Mouse (Mus musculus) neural tube, embryonic 11.5 days (tissue): ENCODE results near the gene Anpep. TPM values are rescaled to one million over a fixed set of nuclear protein-coding genes. Genes with fewer than 3 reads are reported as not detected.
"Not testable (repeated sequence)": the region's sequence is repeated elsewhere in the genome, so short reads cannot be mapped to it uniquely, and the experiment has no call there.

Experiments
- ATAC-seq: fragments of 200-750 bp; cut with Nextera tagmentation; 2 replicates; pipeline ENCODE4 v1.8.0; 2017; ENCODE audit warnings: moderate number of reproducible peaks, mild to moderate bottlenecking, moderate TSS enrichment, moderate library complexity; ENCODE audit not compliant: insufficient read depth, low FRiP score, low TSS enrichment
- DNase-seq: peaks from one replicate; pipeline ENCODE4 v3.0.0-alpha.2; 2015; ENCODE audit warnings: low spot score
- H3K27ac ChIP-seq: fragments of 300-500 bp; sonication (generic); 2 replicates; pipeline ENCODE4 v1.5.1; 2014; ENCODE audit warnings: low read depth, mild to moderate bottlenecking, low read length
- H3K27me3 ChIP-seq: fragments of 300-500 bp; sonication (generic); 2 replicates; pipeline ENCODE4 v1.6.1; 2014; ENCODE audit warnings: mild to moderate bottlenecking, low read length, mixed read lengths; ENCODE audit not compliant: control insufficient read depth, insufficient read depth
- H3K36me3 ChIP-seq: fragments of 300-500 bp; sonication (generic); 2 replicates; pipeline ENCODE4 v1.6.1; 2014; ENCODE audit warnings: mild to moderate bottlenecking, low read length, moderate library complexity, mixed read lengths; ENCODE audit not compliant: control insufficient read depth, insufficient read depth
- H3K4me1 ChIP-seq: fragments of 300-500 bp; sonication (generic); 2 replicates; pipeline ENCODE4 v1.6.1; 2014; ENCODE audit warnings: low read length, mixed read lengths; ENCODE audit not compliant: control insufficient read depth, insufficient read depth
- H3K4me2 ChIP-seq: fragments of 300-500 bp; sonication (generic); 2 replicates; pipeline ENCODE4 v1.6.1; 2014; ENCODE audit warnings: low read depth, mild to moderate bottlenecking, moderate library complexity
- H3K4me3 ChIP-seq: fragments of 300-500 bp; sonication (generic); 2 replicates; pipeline ENCODE4 v1.5.1; 2014; ENCODE audit warnings: low read depth, low read length
- H3K9ac ChIP-seq: fragments of 300-500 bp; sonication (generic); 2 replicates; pipeline ENCODE4 v1.6.1; 2014; ENCODE audit warnings: mild to moderate bottlenecking, low read length
- H3K9me3 ChIP-seq: fragments of 300-500 bp; sonication (generic); 2 replicates; pipeline ENCODE4 v1.6.1; 2016; ENCODE audit warnings: low read length; ENCODE audit not compliant: control insufficient read depth
- WGBS: fragments of 180-500 bp; shearing (Covaris S2); extraction: QIAGEN DNeasy Blood & Tissue Kit; methylation state at CpG from one replicate; pipeline ENCODE4 v1.1.7; 2014; 5-methylcytosine and 5-hydroxymethylcytosine counted together
- polyA plus RNA-seq: library from polyadenylated mRNA; unstranded; fragments of >200 nt; fragmentation: Nextera tagmentation; extraction: Ambion mirVana; gene quantifications from 2 replicates; pipeline ENCODE4 v1.2.1, GENCODE M21; 2014

The Anpep gene
- polyA plus RNA-seq, 1 experiment from 2014 or later, result 7.1 TPM

GRCm38 (mm10) chr7:79793688-79794087 is 67.2 kb downstream of the Anpep start, which contains the start of gene Mesp1:
Mesp1 (minus strand) TSS chr7:79793788.
- Histone ChIP-seq H3K27ac (no peak within 1 kb of the TSS), H3K4me3 (peak within 1 kb of the TSS; percentile 33), H3K9ac (peak within 1 kb of the TSS; percentile 42), H3K9me3 (no peaks in the 10 kb centered on the region), H3K36me3 (no peaks in the 10 kb centered on the region), H3K27me3 (peaks cover 38% of the 10 kb centered on the region), H3K4me2 (peak within 1 kb of the TSS; percentile 67), H3K4me1 (peaks cover 6% of the 10 kb centered on the region; the same call in 1 of the 2 replicates)
- DNase-seq, result no peak
- WGBS, result 70% methylated on average over 6 of the region's 6 CpGs
- ATAC-seq, result no peak

- Histone ChIP-seq H3K27ac (no peak overlapping the region), H3K4me1 (peaks cover 6% of the 10 kb centered on the region; the same call in 1 of the 2 replicates), H3K27me3 (peaks cover 38% of the 10 kb centered on the region), H3K4me3 (peak overlapping the region; percentile 33), H3K4me2 (peak overlapping the region; percentile 67), H3K9ac (peak overlapping the region; percentile 42), H3K9me3 (no peaks in the 10 kb centered on the region), H3K36me3 (no peaks in the 10 kb centered on the region)
- WGBS, result 2% methylated on average over 77 of the region's 80 CpGs
- ATAC-seq (no peak), DNase-seq (peak; percentile 67)
Observed at GRCm38 (mm10) chr7:79792635-79793421, 68.0 kb downstream of the Anpep start.

- ATAC-seq, H3K27ac ChIP-seq, H3K9ac ChIP-seq, H3K9me3 ChIP-seq, DNase-seq, H3K36me3 ChIP-seq, H3K4me3 ChIP-seq, H3K4me1 ChIP-seq, H3K4me2 ChIP-seq: not testable (repeated sequence)
- peaks cover 38% of the 10 kb centered on the region for H3K27me3 ChIP-seq
- WGBS, result 9% methylated on average over 2 of the region's 2 CpGs
Observed at GRCm38 (mm10) chr7:79789812-79790211, 71.0 kb downstream of the Anpep start.

GRCm38 (mm10) chr7:79786295-79786694 is 74.6 kb downstream of the Anpep start:
- WGBS, result 23% methylated on average over 6 of the region's 6 CpGs

GRCm38 (mm10) chr7:79782516-79782855 is 78.4 kb downstream of the Anpep start:
- ATAC-seq (no peak), DNase-seq (no peak)
- Histone ChIP-seq H3K36me3 (no peaks in the 10 kb centered on the region), H3K9me3 (no peaks in the 10 kb centered on the region), H3K4me2 (no peak overlapping the region), H3K4me3 (no peak overlapping the region), H3K27me3 (no peaks in the 10 kb centered on the region), H3K27ac (no peak overlapping the region), H3K9ac (no peak overlapping the region), H3K4me1 (no peaks in the 10 kb centered on the region)
- WGBS, result 75% methylated on average over 2 of the region's 2 CpGs

More at GRCm38 (mm10) chr7:79786295-79786694, 74.6 kb downstream of the Anpep start:
- peaks cover 6% of the 10 kb centered on the region for H3K27me3 ChIP-seq
- DNase-seq (peak; percentile 74), ATAC-seq (no peak)
- H3K9ac ChIP-seq, result no peak overlapping the region
- no peaks in the 10 kb centered on the region for H3K9me3 ChIP-seq
- H3K4me3 ChIP-seq, result no peak overlapping the region
- H3K36me3 ChIP-seq, result no peaks in the 10 kb centered on the region
- H3K27ac ChIP-seq, result no peak overlapping the region
- H3K4me1 ChIP-seq, result no peaks in the 10 kb centered on the region
- H3K4me2 ChIP-seq, result no peak overlapping the region

GRCm38 (mm10) chr7:79781826-79782515 is 78.9 kb downstream of the Anpep start:
- Histone ChIP-seq H3K36me3 (no peaks in the 10 kb centered on the region), H3K9ac (no peak overlapping the region), H3K27ac (no peak overlapping the region), H3K27me3 (no peaks in the 10 kb centered on the region), H3K4me1 (no peaks in the 10 kb centered on the region), H3K9me3 (no peaks in the 10 kb centered on the region), H3K4me3 (no peak overlapping the region), H3K4me2 (no peak overlapping the region)
- DNase-seq (no peak), ATAC-seq (no peak)
- 82% methylated on average over 11 of the region's 11 CpGs for WGBS

- Histone ChIP-seq H3K4me2 (peak overlapping the region; percentile 15), H3K9ac (no peak overlapping the region), H3K27me3 (no peaks in the 10 kb centered on the region), H3K36me3 (no peaks in the 10 kb centered on the region), H3K27ac (no peak overlapping the region), H3K9me3 (no peaks in the 10 kb centered on the region), H3K4me3 (no peak overlapping the region), H3K4me1 (no peaks in the 10 kb centered on the region)
- WGBS, result 33% methylated on average over 16 of the region's 16 CpGs
- 0 out of 2 replicates have a peak, but pooled peaks have one; percentile 60 for ATAC-seq
- DNase-seq, result peak; percentile 81
Observed at GRCm38 (mm10) chr7:79780647-79781626, 79.9 kb downstream of the Anpep start.
